Mouse (Mus musculus): ENCODE results near the gene Ccdc65.

DNA sequence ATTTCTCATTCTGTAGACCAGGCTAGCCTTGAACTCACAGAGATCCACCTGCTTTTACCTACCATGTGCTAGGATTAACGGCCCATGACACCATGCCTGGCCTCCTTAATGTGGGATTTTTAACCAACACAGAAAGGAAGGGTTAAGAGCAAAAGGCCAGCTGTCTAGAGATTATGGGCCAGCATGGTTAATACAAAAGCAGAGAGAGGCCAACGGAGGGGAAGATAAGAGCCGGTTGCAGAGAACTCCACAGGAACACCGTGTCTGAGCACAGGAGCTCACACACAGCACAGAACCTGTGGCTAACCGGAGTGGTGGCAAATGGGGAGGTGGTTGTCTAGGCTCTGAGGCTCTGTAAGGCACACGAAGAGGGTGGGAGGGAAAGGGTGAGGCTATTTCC, 25.4 kb downstream of the Ccdc65 start:
- TF ChIP-seq CTCF (IDR thresholded peaks at IDR 0.05; ENCODE audit: borderline replicate concordance, insufficient read depth, low read length) (no peak), POLR2A (IDR thresholded peaks at IDR 0.05; ENCODE audit: low read depth, low read length) (no peak)

All from embryonic fibroblast, embryonic 13.5 days (primary cell).